Mouse (Mus musculus) adrenal gland, postnatal 10 days (tissue): ENCODE results near the gene Drc3. TPM values are rescaled to one million over a fixed set of nuclear protein-coding genes. Genes with fewer than 3 reads are reported as not detected.
"Not testable (repeated sequence)": the region's sequence is repeated elsewhere in the genome, so short reads cannot be mapped to it uniquely, and the experiment has no call there.

Experiments used
- DNase-seq: peaks from one replicate; pipeline ENCODE4 v3.0.0; 2021; ENCODE audit warnings: mixed read lengths
- total RNA-seq, 2 experiments: library from RNA; stranded (reverse); gene quantifications; 2 replicates each; pipeline ENCODE4 v1.2.3; 2021

Drc3 gene
- total RNA-seq, 2 experiments from 2014 or later = 1.1 to 1.5 TPM

GRCm38 (mm10) chr11:60396546-60396945, 43.4 kb downstream of the Drc3 start:
- DNase-seq = peak; percentile 42

GRCm38 (mm10) chr11:60397172-60397571, 44.0 kb downstream of the Drc3 start:
- DNase-seq = no peak

- DNase-seq = peak; percentile 62
These were observed 53.5 kb downstream of the Drc3 start for GRCm38 (mm10) chr11:60406606-60407005.

- DNase-seq = peak; percentile 82
These were observed 59.0 kb downstream of the Drc3 start for GRCm38 (mm10) chr11:60412173-60412572.

GRCm38 (mm10) chr11:60412921-60413320, 59.8 kb downstream of the Drc3 start:
- DNase-seq = no peak

- no peak for DNase-seq
These were observed 63.4 kb downstream of the Drc3 start for GRCm38 (mm10) chr11:60416590-60416962.

GRCm38 (mm10) chr11:60416963-60417716, 64.0 kb downstream of the Drc3 start, which contains the start of gene Gid4:
Gene Gid4, plus strand, starts transcription at chr11:60417145.
- peak; percentile 99 for DNase-seq

- peak; percentile 54 for DNase-seq
These were observed 64.8 kb downstream of the Drc3 start, which contains the start of gene Atpaf2 for GRCm38 (mm10) chr11:60417717-60418472. Gene Atpaf2, minus strand, starts transcription at chr11:60418457.

GRCm38 (mm10) chr11:60418473-60418803, 65.3 kb downstream of the Drc3 start:
- DNase-seq = peak; percentile 25

- no peak for DNase-seq
These were observed 69.0 kb downstream of the Drc3 start for GRCm38 (mm10) chr11:60422046-60422668.

- DNase-seq = no peak
These were observed 69.9 kb downstream of the Drc3 start for GRCm38 (mm10) chr11:60423006-60423405.

GRCm38 (mm10) chr11:60426417-60426816, 73.3 kb downstream of the Drc3 start:
- no peak for DNase-seq

GRCm38 (mm10) chr11:60427628-60428027, 74.5 kb downstream of the Drc3 start:
- no peak for DNase-seq

- no peak for DNase-seq
These were observed 80.4 kb downstream of the Drc3 start for GRCm38 (mm10) chr11:60433501-60433900.

GRCm38 (mm10) chr11:60435133-60435532, 82.0 kb downstream of the Drc3 start:
- DNase-seq = no peak

GRCm38 (mm10) chr11:60436618-60437017, 83.5 kb downstream of the Drc3 start:
- no peak for DNase-seq

GRCm38 (mm10) chr11:60439621-60440020, 86.5 kb downstream of the Drc3 start:
- DNase-seq = not testable (repeated sequence)

GRCm38 (mm10) chr11:60440176-60440575, 87.0 kb downstream of the Drc3 start:
- no peak for DNase-seq

- no peak for DNase-seq
These were observed 89.8 kb downstream of the Drc3 start for GRCm38 (mm10) chr11:60442896-60443295.
